8 mouse cellular contexts compared by ENCODE assay signal in genomic region chr8:76899411-76900154, GRCm38 (mm10). TPM values are rescaled to one million over a fixed set of nuclear protein-coding genes. Genes with fewer than 3 reads are reported as not detected.
DNase-seq lines count a peak whose midpoint lies in the region; ATAC-seq lines count a peak whose summit lies in the region.

Gene Nr3c2 (plus strand): TSS chr8:76899442.

- no peaks in the 10 kb centered on the region for H3K9me3 ChIP-seq in embryonic facial prominence, embryonic 11.5 days (replicated peaks; ENCODE audit: control insufficient read depth, low read length)
- H3K9me3 ChIP-seq in liver, embryonic 13.5 days (replicated peaks), result no peaks in the 10 kb centered on the region

- H3K27me3 ChIP-seq in embryonic facial prominence, embryonic 11.5 days (ENCODE audit: control insufficient read depth, insufficient read depth, low read length), result peaks cover 33% of the 10 kb centered on the region
- H3K27me3 ChIP-seq in liver, embryonic 13.5 days, result peaks cover 54% of the 10 kb centered on the region

- WGBS in embryonic facial prominence, embryonic 11.5 days, result under 1% methylated on average over 43 of the region's 47 CpGs
- WGBS in liver, embryonic 13.5 days (ENCODE audit: insufficient replicate concordance), result under 1% methylated on average over 30 of the region's 47 CpGs

- H3K4me2 ChIP-seq in embryonic facial prominence, embryonic 11.5 days (ENCODE audit: low read depth, low read length), result peak within 1 kb of the TSS; percentile 97
- H3K4me2 ChIP-seq in liver, embryonic 13.5 days, result peak within 1 kb of the TSS; percentile 75

- H3K4me1 ChIP-seq in embryonic facial prominence, embryonic 11.5 days (ENCODE audit: control insufficient read depth, insufficient read depth, low read length), result no peaks in the 10 kb centered on the region; the same call in 1 of the 2 replicates
- H3K4me1 ChIP-seq in liver, embryonic 13.5 days (replicated peaks), result peaks cover 16% of the 10 kb centered on the region

- peak within 1 kb of the TSS; percentile 59 for H3K4me3 ChIP-seq in embryonic facial prominence, embryonic 11.5 days (ENCODE audit: low read depth, low read length)
- H3K4me3 ChIP-seq in liver, embryonic 13.5 days (replicated peaks), result peak within 1 kb of the TSS; percentile 64

- peak within 1 kb of the TSS; percentile 36 for H3K9ac ChIP-seq in embryonic facial prominence, embryonic 11.5 days (replicated peaks; ENCODE audit: low read length)
- H3K9ac ChIP-seq in liver, embryonic 13.5 days, result peak within 1 kb of the TSS; percentile 43

- no peak for ATAC-seq in embryonic facial prominence, embryonic 11.5 days (replicated peaks; ENCODE audit: insufficient number of reproducible peaks, low FRiP score, low TSS enrichment, low read depth)
- no peak for ATAC-seq in liver, embryonic 13.5 days (ENCODE audit: low read depth)

- H3K36me3 ChIP-seq in embryonic facial prominence, embryonic 11.5 days (replicated peaks; ENCODE audit: control insufficient read depth, insufficient read depth, low read depth, low read length), result no peaks in the 10 kb centered on the region
- no peaks in the 10 kb centered on the region for H3K36me3 ChIP-seq in liver, embryonic 13.5 days

- peak; percentile 41 for DNase-seq in urinary bladder, adult 2 months (ENCODE audit: low spot score)
- no peak for DNase-seq in urinary bladder, postnatal 4 days (ENCODE audit: low spot score in 2 of 2)
- peak; percentile 14 for DNase-seq in embryonic facial prominence, embryonic 11.5 days (ENCODE audit: low spot score)
- DNase-seq in heart, adult 8-10 months (ENCODE audit: low spot score), result peak; percentile 51
- peak; percentile 24 for DNase-seq in kidney, adult 9 months
- DNase-seq in liver, embryonic 13.5 days, result no peak
- DNase-seq in natural killer cell, adult 2 months (ENCODE audit: low spot score in 2 of 2), result peak; percentile 3 to 5
- peak; percentile 44 for DNase-seq in thymus, postnatal 4 days

- no peak within 1 kb of the TSS for H3K27ac ChIP-seq in embryonic facial prominence, embryonic 11.5 days (replicated peaks; ENCODE audit: low read depth, low read length)
- H3K27ac ChIP-seq in liver, embryonic 13.5 days, result no peak within 1 kb of the TSS

RNA-seq across cellular contexts. Expression of gene Nr3c2, which starts in this region (rescaled TPM):
- 5.9 and 8.7 TPM in 2 replicates for polyA plus RNA-seq in urinary bladder, adult 2 months (2012; rRNA removed)
- 0.58 and 0.61 TPM in 2 replicates for polyA plus RNA-seq in embryonic facial prominence, embryonic 11.5 days (2014; fragmentation: Nextera tagmentation; extraction: Ambion mirVana)
- 10 to 100 TPM; 20.8 to 37.4 (median 29.7) TPM for total RNA-seq in heart, adult 8-10 months (2022)
- 0.92 and 1.1 TPM in 2 replicates for polyA plus RNA-seq in liver, embryonic 13.5 days (2015; fragmentation: Nextera tagmentation; extraction: Ambion mirVana)

Comparison
In these comparisons a context has a peak if more than half of its experiments do, and no peak if none do; other contexts are left out.
1. DNase-seq: peak in urinary bladder, adult 2 months (single experiment), heart, adult 8-10 months (single experiment), kidney, adult 9 months (single experiment), natural killer cell, adult 2 months (2 of 2) and thymus, postnatal 4 days (single experiment); none in urinary bladder, postnatal 4 days (0 of 2) and liver, embryonic 13.5 days (single experiment).
2. Peak in DNase-seq, H3K4me3 ChIP-seq, H3K9ac ChIP-seq and H3K4me2 ChIP-seq in embryonic facial prominence, embryonic 11.5 days; RNA of the gene not detected or under 1 TPM.